Mouse (Mus musculus) left cerebral cortex, postnatal 10 days (tissue): ENCODE measurements around the gene Gm49337. TPM values are rescaled to one million over a fixed set of nuclear protein-coding genes. Genes with fewer than 3 reads are reported as not detected.

ENCODE experiments used
- DNase-seq, 2 experiments: peaks; one replicate each; pipeline ENCODE4 v3.0.0; 2021 to 2022; ENCODE audit warnings: low spot score in 2 of 2, mixed read lengths in 1 of 2; ENCODE audit errors: extremely low spot score in 1 of 2
- intact Hi-C: fragments of 180-260 bp; cut with DNase I; formaldehyde crosslinking; loops from one replicate; pipeline ENCODE4 v1.15.1; 2025
- total RNA-seq, 2 experiments: library from RNA; stranded (reverse); gene quantifications; 2 replicates each; pipeline ENCODE4 v1.2.3; 2021

The Gm49337 gene
- total RNA-seq, result not detected

- intact Hi-C loops, result loop anchor here (10.0 kb wide), 1 partner anchor 232 kb away; no protein-coding TSS in a partner anchor
- no peak for DNase-seq
These were observed at the start of gene Gm49337, which contains the start of gene 1700042G07Rik for GRCm38 (mm10) chr4:116173072-116173471. TSS of gene Gm49337 (plus strand) at chr4:116173384. TSS of gene 1700042G07Rik (plus strand) at chr4:116173372.

GRCm38 (mm10) chr4:116123602-116124519 lies 49.3 kb upstream of the Gm49337 start, which contains the start of the genes Rad54l and Pomgnt1:
TSS of gene Rad54l (minus strand) at chr4:116123690.
TSS of gene Pomgnt1 (plus strand) at chr4:116123840.
- intact Hi-C loops, result no loop called here
- DNase-seq, result peak; percentile 74 to 91

- intact Hi-C loops, result no loop called here
- no peak for DNase-seq
These were observed 47.3 kb upstream of the Gm49337 start for GRCm38 (mm10) chr4:116125803-116126386.

- intact Hi-C loops, result no loop called here
These were observed 45.2 kb upstream of the Gm49337 start for GRCm38 (mm10) chr4:116127956-116128355.

GRCm38 (mm10) chr4:116133126-116133525 lies 40.1 kb upstream of the Gm49337 start:
- intact Hi-C loops, result no loop called here
- no peak for DNase-seq

More at GRCm38 (mm10) chr4:116127956-116128355, 45.2 kb upstream of the Gm49337 start:
- no peak for DNase-seq

GRCm38 (mm10) chr4:116134990-116135389 lies 38.2 kb upstream of the Gm49337 start:
- DNase-seq, result no peak
- intact Hi-C loops, result no loop called here

GRCm38 (mm10) chr4:116137421-116137996 lies 35.7 kb upstream of the Gm49337 start:
- intact Hi-C loops, result no loop called here

GRCm38 (mm10) chr4:116140801-116141574 lies 32.2 kb upstream of the Gm49337 start:
- intact Hi-C loops, result no loop called here
- peak in 1 of 2 experiments; percentile 52 for DNase-seq

More at GRCm38 (mm10) chr4:116137421-116137996, 35.7 kb upstream of the Gm49337 start:
- no peak for DNase-seq

- no peak for DNase-seq
- intact Hi-C loops, result no loop called here
These were observed 31.4 kb upstream of the Gm49337 start for GRCm38 (mm10) chr4:116141736-116142135.

GRCm38 (mm10) chr4:116142269-116142668 lies 30.9 kb upstream of the Gm49337 start:
- intact Hi-C loops, result no loop called here
- DNase-seq, result no peak

- intact Hi-C loops, result no loop called here
- peak in 1 of 2 experiments; percentile 30 for DNase-seq
These were observed 29.8 kb upstream of the Gm49337 start for GRCm38 (mm10) chr4:116143317-116143811.

GRCm38 (mm10) chr4:116143891-116144717 lies 29.1 kb upstream of the Gm49337 start:
- intact Hi-C loops, result no loop called here
- DNase-seq, result peak; percentile 50 to 85

GRCm38 (mm10) chr4:116149812-116150155 lies 23.4 kb upstream of the Gm49337 start:
- DNase-seq, result no peak
- intact Hi-C loops, result no loop called here

GRCm38 (mm10) chr4:116150156-116150861 lies 22.9 kb upstream of the Gm49337 start:
- intact Hi-C loops, result no loop called here
- peak in 1 of 2 experiments; percentile 85 for DNase-seq

- DNase-seq, result no peak
- intact Hi-C loops, result no loop called here
These were observed 22.3 kb upstream of the Gm49337 start for GRCm38 (mm10) chr4:116150862-116151221.

GRCm38 (mm10) chr4:116151238-116151637 lies 21.9 kb upstream of the Gm49337 start, which contains the start of gene Lurap1:
TSS of gene Lurap1 (minus strand) at chr4:116151338.
- no peak for DNase-seq
- intact Hi-C loops, result no loop called here

- no peak for DNase-seq
- intact Hi-C loops, result no loop called here
These were observed 20.5 kb upstream of the Gm49337 start for GRCm38 (mm10) chr4:116152702-116153101.
